ENCODE assay signal across 9 mouse cellular contexts in the genomic region with DNA sequence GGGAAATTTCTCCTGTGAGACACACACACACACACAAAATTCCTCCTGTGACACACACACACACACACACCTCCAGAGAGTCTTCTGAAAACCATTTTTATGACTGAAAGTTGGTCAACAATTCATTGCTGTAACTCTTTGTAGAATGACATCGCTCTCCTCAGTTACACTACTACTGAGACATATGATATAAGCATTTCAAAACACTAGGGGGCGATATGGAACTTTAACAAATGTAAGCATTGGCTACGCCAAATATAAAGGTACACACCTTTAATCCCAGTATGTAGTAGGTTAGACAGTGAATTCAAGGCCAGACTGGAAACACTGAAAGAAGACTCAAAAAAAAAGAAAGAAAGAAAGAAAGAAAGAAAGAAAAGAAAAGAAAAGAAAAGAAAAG. TPM values are rescaled to one million over a fixed set of nuclear protein-coding genes. Genes with fewer than 3 reads are reported as not detected.
DNase-seq lines count a peak whose midpoint lies in the region; ATAC-seq and TF ChIP-seq lines count a peak whose summit lies in the region.
"Had no signal": no experiment of that assay in that cellular context is flagged by ENCODE, and none has a peak within 500 bp of the region (broad histone marks: within the 10 kb centered on the region; RNA-seq: fewer than 3 reads in every experiment).

No protein-coding gene starts in this region.

- no peak for TF ChIP-seq EP300 in stomach, postnatal 0 days (optimal IDR thresholded peaks at IDR 0.05)

- no peaks in the 10 kb centered on the region for H3K4me1 ChIP-seq in thymus, adult 2 months (replicated peaks; ENCODE audit: control insufficient read depth, insufficient read depth, low read length)
- H3K4me1 ChIP-seq in stomach, postnatal 0 days (replicated peaks; ENCODE audit: control insufficient read depth, insufficient read depth), result no peaks in the 10 kb centered on the region

- H3K27me3 ChIP-seq in thymus, adult 2 months (ENCODE audit: control insufficient read depth, insufficient read depth, low read length), result no peaks in the 10 kb centered on the region
- no peaks in the 10 kb centered on the region for H3K27me3 ChIP-seq in stomach, postnatal 0 days (ENCODE audit: control insufficient read depth, insufficient read depth, low read length)

- TF ChIP-seq CTCF in thymus, adult 2 months (IDR thresholded peaks at IDR 0.05; ENCODE audit: borderline replicate concordance, control insufficient read depth, extremely low read depth, insufficient read depth, low read length, poor library complexity), result no peak
- TF ChIP-seq CTCF in stomach, postnatal 0 days (IDR thresholded peaks at IDR 0.05; ENCODE audit: low read depth), result peak; percentile 71

- H3K4me2 ChIP-seq in stomach, postnatal 0 days (replicated peaks; ENCODE audit: low read depth), result no peak overlapping the region

- no peaks in the 10 kb centered on the region for H3K36me3 ChIP-seq in thymus, adult 2 months (ENCODE audit: control insufficient read depth, insufficient read depth, low read length)
- H3K36me3 ChIP-seq in stomach, postnatal 0 days (ENCODE audit: control insufficient read depth, insufficient read depth, low read length), result no peaks in the 10 kb centered on the region

- H3K9ac ChIP-seq in stomach, postnatal 0 days (ENCODE audit: low read length), result no peak overlapping the region

- ATAC-seq in frontal cortex, adult (ENCODE audit: low TSS enrichment), result peak; percentile 52; the same call in 1 of the 2 replicates
- peak; percentile 88 for ATAC-seq in inflammation-experienced regulatory T-cells, adult 6 months
- ATAC-seq in stomach, postnatal 0 days (ENCODE audit: low FRiP score, low TSS enrichment), result peak; percentile 82

- no peak for TF ChIP-seq POLR2A in thymus, adult 2 months (IDR thresholded peaks at IDR 0.05; ENCODE audit: control insufficient read depth, extremely low read depth, insufficient read depth, low read length, poor library complexity)

- H3K4me3 ChIP-seq in thymus, adult 2 months (ENCODE audit: control insufficient read depth, insufficient read depth, low read length), result no peak overlapping the region
- no peak overlapping the region for H3K4me3 ChIP-seq in stomach, postnatal 0 days (ENCODE audit: low read depth, low read length)

- H3K9me3 ChIP-seq in stomach, postnatal 0 days (ENCODE audit: control insufficient read depth, low read length), result no peaks in the 10 kb centered on the region

- DNase-seq in frontal cortex, postnatal 25 days (ENCODE audit: low spot score in 2 of 2), result no peak
- DNase-seq in thymus, postnatal 0 days (ENCODE audit: low spot score), result peak; percentile 68
- DNase-seq in thymus, adult 2 months, result no peak
- no peak for DNase-seq in stomach, postnatal 0 days (ENCODE audit: low spot score)
- DNase-seq in urinary bladder, postnatal 36 days (ENCODE audit: low spot score in 2 of 2), result no peak
- no peak for DNase-seq in right cerebral cortex, adult 2 months (ENCODE audit: low spot score in 2 of 2)
- DNase-seq: kidney, postnatal 14 days had no signal

- whole genome bisulfite sequencing in thymus, adult 2 months, result 42% methylated on average over 3 of the region's 3 CpGs
- 51% methylated on average over 3 of the region's 3 CpGs for WGBS in stomach, postnatal 0 days

- H3K27ac ChIP-seq in thymus, adult 2 months (ENCODE audit: control insufficient read depth, insufficient read depth, low read length), result no peak overlapping the region
- H3K27ac ChIP-seq in stomach, postnatal 0 days (replicated peaks), result no peak overlapping the region

RNA-seq across cellular contexts. Expression of gene Chd6, which starts 18.7 kb away (rescaled TPM):
- polyA plus RNA-seq in thymus, postnatal 0 days (2015; fragmentation: Nextera tagmentation; extraction: Ambion mirVana), result 28.1 and 37.3 TPM in 2 replicates
- polyA plus RNA-seq in thymus, adult 2 months (2012; rRNA removed), result 27.6 and 28.5 TPM in 2 replicates
- polyA plus RNA-seq in inflammation-experienced regulatory T-cells, adult 6 months (2017; shearing (Covaris generic)), result 10 to 100 TPM; 20.1 to 41.6 (median 39.1) TPM
- 11.9 and 13.2 TPM in 2 replicates for polyA plus RNA-seq in stomach, postnatal 0 days (2015; fragmentation: Nextera tagmentation; extraction: Ambion mirVana)
